In the genomic region with DNA sequence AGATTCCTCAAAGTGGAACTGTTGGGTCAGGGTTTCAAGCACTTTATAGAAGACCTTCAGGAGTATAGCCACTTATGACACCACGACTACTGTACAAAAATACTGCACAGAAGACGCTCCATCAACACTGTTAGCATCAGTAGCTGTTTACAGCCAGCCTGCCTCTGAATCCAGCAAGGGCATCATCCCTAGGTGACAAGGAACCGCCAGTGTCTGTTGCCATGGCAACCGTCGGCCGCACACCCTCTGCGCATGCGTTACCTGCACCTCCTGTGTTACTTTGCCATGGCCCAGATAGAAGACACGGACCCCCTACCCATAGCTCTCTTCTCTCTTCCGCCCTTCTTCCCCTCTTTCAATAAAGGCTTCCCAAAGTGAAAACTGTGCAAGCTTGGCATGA, we compare ENCODE assay signal across 15 mouse cellular contexts. TPM values are rescaled to one million over a fixed set of nuclear protein-coding genes. Genes with fewer than 3 reads are reported as not detected.
A peak's percentile ranks its signal among the peaks of the same experiment; 100 is the strongest.
DNase-seq lines count a peak whose midpoint lies in the region; ATAC-seq and TF ChIP-seq lines count a peak whose summit lies in the region.
"Had no signal": no experiment of that assay in that cellular context is flagged by ENCODE, and none has a peak within 500 bp of the region (broad histone marks: within the 10 kb centered on the region; RNA-seq: fewer than 3 reads in every experiment).

No protein-coding gene starts in this region.

- no peak for ATAC-seq in cerebellum, adult (ENCODE audit: insufficient number of reproducible peaks, low FRiP score, low TSS enrichment)
- ATAC-seq in forebrain, postnatal 0 days = peak; percentile 34; the same call in 1 of the 2 replicates
- ATAC-seq in midbrain, embryonic 13.5 days = peak; percentile 74

- H3K4me3 ChIP-seq in forebrain, postnatal 0 days (ENCODE audit: low read depth, low read length) = no peak overlapping the region
- H3K4me3 ChIP-seq in midbrain, embryonic 13.5 days (replicated peaks) = no peak overlapping the region
- H3K4me3 ChIP-seq in gastrocnemius, adult 2 months = no peak overlapping the region
- H3K4me3 ChIP-seq: heart, embryonic 10.5 days; limb, embryonic 15.5 days; neural tube, embryonic 12.5 days had no signal

- TF ChIP-seq CTCF in brain, embryonic 14.5 days (IDR thresholded peaks at IDR 0.05; ENCODE audit: borderline replicate concordance, extremely low read depth, insufficient read depth, insufficient read length) = no peak
- TF ChIP-seq CTCF in forebrain, postnatal 0 days (IDR thresholded peaks at IDR 0.05; ENCODE audit: low read depth) = no peak
- TF ChIP-seq CTCF in gastrocnemius, adult 2 months (IDR thresholded peaks at IDR 0.05) = no peak

- no peak for TF ChIP-seq POLR2A in brain, embryonic 14.5 days (IDR thresholded peaks at IDR 0.05; ENCODE audit: borderline replicate concordance, extremely low read depth, insufficient read depth, insufficient read length, poor library complexity, severe bottlenecking)

- H3K4me2 ChIP-seq in forebrain, postnatal 0 days (ENCODE audit: low read depth) = no peak overlapping the region
- H3K4me2 ChIP-seq in midbrain, embryonic 13.5 days (replicated peaks) = peak overlapping the region; percentile 3; the same call in 1 of the 2 replicates
- H3K4me2 ChIP-seq: limb, embryonic 15.5 days; neural tube, embryonic 12.5 days had no signal

- no peaks in the 10 kb centered on the region for H3K36me3 ChIP-seq in forebrain, postnatal 0 days (ENCODE audit: insufficient read depth)
- no peaks in the 10 kb centered on the region for H3K36me3 ChIP-seq in midbrain, embryonic 13.5 days
- H3K36me3 ChIP-seq: heart, embryonic 10.5 days; limb, embryonic 15.5 days; neural tube, embryonic 12.5 days had no signal

- intact Hi-C loops in gastrocnemius, adult 2 months (cut with DNase I) = no loop called here

- no peaks in the 10 kb centered on the region for H3K9me3 ChIP-seq in forebrain, postnatal 0 days (ENCODE audit: low read length)
- no peaks in the 10 kb centered on the region for H3K9me3 ChIP-seq in midbrain, embryonic 13.5 days
- H3K9me3 ChIP-seq: heart, embryonic 10.5 days; limb, embryonic 15.5 days; neural tube, embryonic 12.5 days had no signal

- no peak overlapping the region for H3K9ac ChIP-seq in forebrain, postnatal 0 days
- H3K9ac ChIP-seq in midbrain, embryonic 13.5 days (replicated peaks) = no peak overlapping the region
- H3K9ac ChIP-seq: limb, embryonic 15.5 days; neural tube, embryonic 12.5 days had no signal

- peak; percentile 83 to 84 for DNase-seq in cerebellum, postnatal 10 days
- DNase-seq in brain, embryonic 14.5 days (ENCODE audit: low read depth) = peak; percentile 89
- DNase-seq in forebrain, postnatal 0 days = peak; percentile 80
- no peak for DNase-seq in spleen, postnatal 36 days (ENCODE audit: low spot score in 2 of 2)
- DNase-seq in gastrocnemius, adult 2 months = no peak
- DNase-seq in layer of hippocampus, adult 9-11 months = no peak
- DNase-seq: adrenal gland, postnatal 25 days; lung, postnatal 4 days; thymus, postnatal 36 days had no signal

- 11% methylated on average over 10 of the region's 10 CpGs for WGBS in forebrain, postnatal 0 days
- WGBS in midbrain, embryonic 13.5 days = 20% methylated on average over 10 of the region's 10 CpGs

- 0 out of 2 replicates have a peak overlapping the region, but pooled peaks have one; percentile 40 for H3K27ac ChIP-seq in forebrain, postnatal 0 days (ENCODE audit: low read depth, low read length)
- peak overlapping the region; percentile 69 for H3K27ac ChIP-seq in midbrain, embryonic 13.5 days
- H3K27ac ChIP-seq in gastrocnemius, adult 2 months = no peak overlapping the region
- H3K27ac ChIP-seq: heart, embryonic 10.5 days; limb, embryonic 15.5 days; neural tube, embryonic 12.5 days had no signal

- H3K27me3 ChIP-seq in forebrain, postnatal 0 days (ENCODE audit: insufficient read depth, low read length) = no peaks in the 10 kb centered on the region
- 0 out of 2 replicates have a peak, but pooled peaks cover 3% of the 10 kb centered on the region for H3K27me3 ChIP-seq in midbrain, embryonic 13.5 days
- H3K27me3 ChIP-seq: limb, embryonic 15.5 days; neural tube, embryonic 12.5 days had no signal

- peaks cover 2% of the 10 kb centered on the region; the same call in 1 of the 2 replicates for H3K4me1 ChIP-seq in forebrain, postnatal 0 days (ENCODE audit: insufficient read depth)
- peaks cover 28% of the 10 kb centered on the region for H3K4me1 ChIP-seq in midbrain, embryonic 13.5 days (replicated peaks)

RNA-seq across cellular contexts. Expression of a gene that starts 9.3 kb away (rescaled TPM):
- 25.3 and 30.7 TPM in 2 replicates for polyA plus RNA-seq in brain, embryonic 14.5 days (2012; rRNA removed)
- 23.2 and 28.6 TPM in 2 replicates for total RNA-seq in forebrain, postnatal 0 days (2014; rRNA removed)
- 59.9 and 69.7 TPM in 2 replicates for polyA plus RNA-seq in forebrain, postnatal 0 days (2015; fragmentation: Nextera tagmentation; extraction: Ambion mirVana)
- 29.8 and 31.6 TPM in 2 replicates for polyA plus RNA-seq in midbrain, embryonic 13.5 days (2015; fragmentation: Nextera tagmentation; extraction: Ambion mirVana)
- total RNA-seq in gastrocnemius, adult 2 months (2021) = 1 to 10 TPM; 2.4 to 3.6 TPM
- total RNA-seq: common myeloid progenitor, adult 5-6 weeks had no signal

RNA-seq across cellular contexts. Expression of a gene that starts 23.9 kb away (rescaled TPM):
- polyA plus RNA-seq in brain, embryonic 14.5 days (2012; rRNA removed) = 2.7 and 6.9 TPM in 2 replicates
- 3.0 and 3.5 TPM in 2 replicates for total RNA-seq in forebrain, postnatal 0 days (2014; rRNA removed)
- 0.35 and 1.1 TPM in 2 replicates for polyA plus RNA-seq in forebrain, postnatal 0 days (2015; fragmentation: Nextera tagmentation; extraction: Ambion mirVana)
- polyA plus RNA-seq in midbrain, embryonic 13.5 days (2015; fragmentation: Nextera tagmentation; extraction: Ambion mirVana) = 1.3 and 1.5 TPM in 2 replicates
- total RNA-seq in gastrocnemius, adult 2 months (2021) = 1 to 10 TPM; 1.2 to 1.6 TPM

RNA-seq across cellular contexts. Expression of a gene that starts 24.8 kb away (rescaled TPM):
- polyA plus RNA-seq in brain, embryonic 14.5 days (2012; rRNA removed) = 9.5 and 12.0 TPM in 2 replicates
- 9.2 and 10.2 TPM in 2 replicates for total RNA-seq in forebrain, postnatal 0 days (2014; rRNA removed)
- polyA plus RNA-seq in forebrain, postnatal 0 days (2015; fragmentation: Nextera tagmentation; extraction: Ambion mirVana) = 4.9 and 5.3 TPM in 2 replicates
- polyA plus RNA-seq in midbrain, embryonic 13.5 days (2015; fragmentation: Nextera tagmentation; extraction: Ambion mirVana) = 7.3 and 8.1 TPM in 2 replicates
- 10 to 100 TPM; 20.7 to 35.3 TPM for total RNA-seq in gastrocnemius, adult 2 months (2021)

RNA-seq across cellular contexts. Expression of a gene that starts 26.6 kb away (rescaled TPM):
- polyA plus RNA-seq in brain, embryonic 14.5 days (2012; rRNA removed) = 15.5 and 35.5 TPM in 2 replicates
- 35.6 and 43.1 TPM in 2 replicates for total RNA-seq in forebrain, postnatal 0 days (2014; rRNA removed)
- polyA plus RNA-seq in forebrain, postnatal 0 days (2015; fragmentation: Nextera tagmentation; extraction: Ambion mirVana) = 64.8 and 66.6 TPM in 2 replicates
- 89.4 and 91.0 TPM in 2 replicates for polyA plus RNA-seq in midbrain, embryonic 13.5 days (2015; fragmentation: Nextera tagmentation; extraction: Ambion mirVana)
- 10 to 100 TPM; 22.0 to 30.2 TPM for total RNA-seq in gastrocnemius, adult 2 months (2021)

RNA-seq across cellular contexts. Expression of a gene that starts 26.7 kb away (rescaled TPM):
- 79.0 and 82.7 TPM in 2 replicates for polyA plus RNA-seq in brain, embryonic 14.5 days (2012; rRNA removed)
- total RNA-seq in forebrain, postnatal 0 days (2014; rRNA removed) = 53.3 and 59.0 TPM in 2 replicates
- polyA plus RNA-seq in forebrain, postnatal 0 days (2015; fragmentation: Nextera tagmentation; extraction: Ambion mirVana) = 21.0 and 23.2 TPM in 2 replicates
- 21.8 and 28.5 TPM in 2 replicates for polyA plus RNA-seq in midbrain, embryonic 13.5 days (2015; fragmentation: Nextera tagmentation; extraction: Ambion mirVana)
- total RNA-seq in gastrocnemius, adult 2 months (2021) = 10 to 100 TPM; 30.3 to 31.1 TPM

Comparison
In these comparisons a context has a peak if more than half of its experiments do, and no peak if none do; other contexts are left out.
1. DNase-seq: peak in cerebellum, postnatal 10 days (2 of 2), brain, embryonic 14.5 days (single experiment) and forebrain, postnatal 0 days (single experiment); none in spleen, postnatal 36 days (0 of 2), gastrocnemius, adult 2 months (single experiment) and layer of hippocampus, adult 9-11 months (single experiment).